Mouse (Mus musculus): ENCODE measurements around the gene Dgkh.
A peak's percentile ranks its signal among the peaks of the same experiment; 100 is the strongest.
"Not testable (repeated sequence)": the region's sequence is repeated elsewhere in the genome, so short reads cannot be mapped to it uniquely, and the experiment has no call there.

The Dgkh gene

DNA sequence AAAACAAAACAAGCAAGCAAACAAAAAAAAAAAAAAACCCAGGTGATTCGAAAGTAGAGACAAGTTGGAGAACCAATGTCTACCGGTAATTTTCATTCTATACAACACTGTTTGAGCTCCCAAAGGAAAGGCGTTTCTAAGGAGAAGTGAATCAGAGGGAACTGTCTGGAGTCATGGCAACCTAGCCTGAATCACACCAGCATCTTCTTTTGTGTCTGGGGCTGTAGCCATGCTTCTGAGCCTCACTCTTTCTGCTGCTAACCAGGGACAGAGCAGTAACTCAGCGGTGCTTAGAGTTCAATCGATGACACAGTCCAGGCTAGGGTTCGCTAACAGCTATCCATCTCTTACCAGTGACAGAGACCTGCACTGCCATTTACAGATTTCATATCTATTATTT lies 99.8 kb downstream of the Dgkh start:
- peak in 1 of 2 experiments; percentile 29 for DNase-seq (ENCODE audit: low spot score in 2 of 2)

DNA sequence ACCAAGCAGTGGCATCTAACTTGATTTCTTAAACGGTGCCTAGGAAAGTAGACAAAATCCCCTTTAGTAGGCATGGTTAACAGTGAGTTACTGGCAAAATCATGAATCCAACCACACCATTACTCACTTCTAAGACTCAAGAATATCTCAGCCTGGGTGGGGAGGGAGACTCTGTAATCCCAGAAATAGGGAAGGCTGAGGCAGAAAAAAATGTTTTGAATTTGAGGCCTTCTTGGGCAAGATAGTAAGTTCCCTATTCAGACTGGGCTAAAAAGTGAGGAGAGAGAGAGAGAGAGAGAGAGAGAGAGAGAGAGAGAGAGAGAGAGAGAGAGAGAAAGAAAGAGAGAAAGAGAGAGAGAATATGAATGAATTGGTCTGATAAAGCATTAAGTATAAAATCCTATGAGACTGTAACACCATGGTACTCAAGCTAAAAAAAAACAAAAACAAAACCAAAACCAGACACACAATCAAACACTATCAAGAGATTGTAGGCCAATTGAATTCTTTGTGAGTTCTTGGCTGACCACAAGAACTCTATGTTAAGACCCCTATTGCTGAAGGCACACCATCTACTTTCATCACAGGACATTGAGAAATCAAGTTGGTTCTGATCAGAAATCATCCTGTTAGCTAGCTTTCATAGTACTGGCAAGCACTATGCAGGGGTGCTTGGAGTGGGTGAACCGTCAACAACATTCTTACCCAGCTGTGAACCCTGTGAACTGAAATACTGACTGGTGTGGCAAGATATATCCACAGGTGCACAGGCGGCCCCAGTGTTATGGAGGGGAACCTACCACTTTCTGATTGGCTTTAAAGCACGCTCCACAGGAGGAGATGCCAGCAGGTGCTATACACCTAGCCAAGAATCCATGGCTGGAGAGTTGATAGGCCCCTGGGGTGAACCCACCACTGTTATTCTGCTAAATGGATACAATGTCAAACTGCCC lies 101.4 kb downstream of the Dgkh start:
- DNase-seq (ENCODE audit: low spot score in 2 of 2): no peak

DNA sequence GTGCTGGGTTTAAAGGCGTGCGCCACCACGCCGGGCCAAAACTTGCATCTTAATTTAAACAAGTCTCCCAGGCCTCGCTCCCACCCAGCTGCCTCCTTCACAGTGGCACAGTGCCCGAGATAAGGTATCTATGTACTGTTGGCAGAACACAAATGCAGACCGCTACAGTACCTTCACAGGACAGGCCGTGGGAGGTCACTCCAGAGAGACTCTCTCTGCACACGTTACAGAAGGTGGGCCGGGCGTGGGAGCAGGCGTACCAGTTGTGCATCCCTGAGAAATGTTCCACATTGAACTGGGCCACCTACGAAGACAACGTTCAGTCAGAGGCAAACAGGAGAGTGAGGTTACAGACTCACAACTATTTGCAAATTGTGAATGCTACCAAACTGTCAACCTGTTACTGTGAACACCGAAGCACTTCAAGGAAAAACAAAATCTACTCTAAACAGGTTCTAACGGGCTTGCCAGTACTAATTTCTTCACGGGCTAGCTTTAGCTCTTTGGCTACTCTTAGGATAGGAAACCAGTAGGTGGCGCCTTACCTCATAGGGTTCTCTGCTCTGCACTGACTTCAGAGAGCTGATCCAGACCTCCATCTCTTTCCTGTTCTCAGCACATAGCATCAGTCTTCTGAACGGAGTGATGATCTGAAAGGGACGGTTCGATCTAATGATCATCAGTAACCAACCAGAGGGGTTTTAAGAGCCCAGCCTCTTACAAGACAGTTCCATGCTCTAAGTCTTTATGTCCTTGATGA lies 104.9 kb downstream of the Dgkh start:
- peak; percentile 68 to 70 for DNase-seq (ENCODE audit: low spot score in 2 of 2)

DNA sequence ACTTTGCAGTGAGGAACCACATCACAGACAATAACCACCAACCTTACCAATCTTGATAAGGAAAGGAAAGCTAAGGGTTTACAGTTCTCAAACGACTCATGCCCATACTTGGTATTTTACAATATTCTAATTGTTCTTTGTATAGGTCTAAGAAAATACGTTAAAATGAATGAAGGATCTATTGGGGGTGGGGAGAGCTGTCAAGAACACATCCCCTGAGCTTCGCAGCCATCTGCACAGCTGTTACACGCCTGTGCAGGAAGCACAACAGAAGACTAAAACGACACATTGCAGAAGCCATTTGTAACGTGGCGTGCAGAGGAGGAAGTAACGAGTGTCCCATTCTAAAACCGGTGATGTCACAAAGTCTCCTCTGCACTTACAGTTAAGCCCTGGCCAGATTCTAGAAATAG lies 113.7 kb downstream of the Dgkh start:
- no peak for DNase-seq (ENCODE audit: low spot score in 2 of 2)

DNA sequence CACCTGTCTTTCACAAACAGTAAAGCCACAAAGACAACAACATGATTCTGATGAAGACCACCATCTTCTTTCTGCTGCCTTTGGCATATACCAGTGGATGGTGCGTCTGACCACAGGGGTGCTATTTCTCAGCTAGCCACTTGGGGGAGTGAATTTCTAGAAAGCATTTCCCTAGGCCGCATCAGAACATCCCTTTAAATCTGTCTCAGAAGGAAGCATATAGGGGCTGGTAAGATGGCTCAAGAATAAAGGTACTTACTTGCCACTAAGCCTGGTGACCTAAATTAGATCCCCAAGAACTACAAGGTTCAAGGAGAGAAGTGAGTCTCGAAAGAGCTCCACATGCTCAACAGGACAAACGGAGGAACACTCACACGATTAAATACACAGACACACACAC lies 119.0 kb downstream of the Dgkh start:
- peak; percentile 44 to 49 for DNase-seq (ENCODE audit: low spot score in 2 of 2)

DNA sequence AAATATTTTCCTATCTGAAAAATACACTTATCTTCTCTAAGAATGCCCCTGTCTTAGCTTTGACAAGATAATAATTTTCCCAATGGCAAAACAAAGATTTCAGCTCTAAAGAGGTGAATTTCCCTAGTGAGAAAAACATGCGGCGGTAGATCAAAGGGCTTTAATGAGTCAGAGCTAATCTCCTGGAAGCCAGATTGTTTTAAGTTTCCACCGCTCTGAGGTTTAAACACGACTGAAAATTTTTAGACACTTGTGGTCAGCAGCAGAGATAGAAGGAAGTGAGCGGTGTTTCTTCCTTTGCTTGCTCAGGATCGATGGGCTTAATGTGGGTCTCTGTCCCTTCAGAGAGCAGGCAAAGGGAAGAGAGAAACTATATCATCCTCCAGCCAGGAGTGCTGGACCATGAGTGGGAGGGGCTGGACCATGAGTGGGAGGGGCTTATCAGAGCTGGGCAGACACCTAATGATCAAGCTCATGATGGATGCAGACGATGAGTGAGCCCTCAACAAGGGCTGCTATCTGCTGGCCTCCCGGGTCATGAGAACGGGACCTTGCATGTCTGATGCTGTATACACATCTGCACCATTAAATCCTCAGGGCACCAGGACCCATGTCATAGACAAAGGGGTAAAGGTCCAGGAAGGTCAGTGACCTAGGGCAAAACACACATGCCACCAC lies 120.3 kb downstream of the Dgkh start:
- DNase-seq (ENCODE audit: low spot score in 2 of 2): no peak

DNA sequence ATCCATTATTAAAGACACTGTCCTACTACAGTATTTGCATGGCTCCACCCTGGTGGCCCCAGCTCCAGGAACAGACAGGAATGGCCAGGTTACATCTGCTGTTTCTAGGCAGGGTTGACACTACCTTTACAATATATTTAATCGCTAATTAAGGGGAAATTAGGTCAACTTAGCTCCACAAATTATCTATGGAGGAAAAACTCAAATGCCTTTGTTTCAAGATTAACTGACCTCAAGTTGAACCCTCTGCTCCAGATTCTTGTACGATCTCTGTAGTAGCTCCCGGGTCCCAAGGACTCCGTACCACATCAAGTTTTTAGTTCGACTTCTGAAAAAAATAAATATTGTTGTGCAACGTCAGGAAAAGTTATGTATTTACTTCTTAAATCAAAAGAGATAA lies 137.7 kb downstream of the Dgkh start:
- no peak for DNase-seq (ENCODE audit: low spot score in 2 of 2)

DNA sequence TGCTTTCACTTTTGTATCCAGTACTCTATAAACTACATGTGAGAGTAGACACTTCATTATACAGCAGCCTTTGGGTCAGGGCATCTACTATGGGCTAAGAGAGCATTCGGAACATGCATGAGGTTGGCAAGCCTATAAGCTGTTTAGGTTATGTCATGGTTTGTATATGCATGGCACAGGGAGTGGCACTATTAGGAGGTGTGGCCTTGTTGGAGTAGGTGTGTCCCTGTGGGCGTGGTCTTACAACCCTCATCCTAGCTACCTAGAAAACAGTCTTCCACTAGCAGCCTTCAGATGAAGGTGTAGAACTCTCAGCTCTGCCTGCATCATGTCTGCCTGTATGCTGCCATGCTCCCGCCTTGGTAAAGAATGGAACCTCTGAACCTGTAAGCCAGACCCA lies 139.6 kb downstream of the Dgkh start:
- DNase-seq (ENCODE audit: low spot score in 2 of 2): no peak

DNA sequence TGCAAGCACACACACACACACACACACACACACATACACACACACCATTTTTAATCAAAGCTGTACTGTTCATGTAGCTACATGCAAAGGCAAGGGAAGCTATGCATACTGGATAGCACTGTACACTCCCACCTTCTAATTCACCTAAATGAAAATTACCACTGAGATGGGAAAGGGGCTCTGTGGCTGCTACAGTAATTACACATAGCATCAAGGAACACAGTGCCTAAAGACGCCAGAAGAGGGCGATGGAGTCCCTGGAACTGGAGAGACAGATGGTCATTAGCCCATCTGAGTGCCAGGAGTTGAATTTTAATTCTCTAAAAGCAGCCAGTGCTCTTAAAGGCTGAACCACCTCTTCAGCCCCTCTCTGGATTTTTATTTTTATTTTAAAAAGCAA lies 142.2 kb downstream of the Dgkh start:
- DNase-seq (ENCODE audit: low spot score in 2 of 2): peak; percentile 63 to 71

DNA sequence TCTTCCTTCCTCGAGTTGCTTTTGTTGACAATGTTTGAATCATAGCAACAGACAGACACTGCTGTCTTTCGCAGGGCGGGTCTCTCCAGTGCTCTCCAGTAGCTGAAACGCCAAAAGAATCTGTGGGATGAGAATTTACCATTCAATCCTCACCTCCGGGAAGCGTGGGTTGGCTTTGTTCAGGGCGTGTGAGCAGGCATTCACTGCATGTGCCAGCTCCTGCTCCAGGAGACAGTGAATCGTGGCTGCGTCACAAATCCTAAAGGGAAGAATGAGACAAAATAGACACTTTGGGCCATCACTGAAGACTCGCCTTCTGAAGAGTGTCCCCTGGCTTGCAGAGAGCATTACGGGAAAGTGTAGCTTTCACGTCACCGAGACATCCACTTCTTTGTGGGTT lies 148.4 kb downstream of the Dgkh start:
- DNase-seq (ENCODE audit: low spot score in 2 of 2): peak; percentile 76

DNA sequence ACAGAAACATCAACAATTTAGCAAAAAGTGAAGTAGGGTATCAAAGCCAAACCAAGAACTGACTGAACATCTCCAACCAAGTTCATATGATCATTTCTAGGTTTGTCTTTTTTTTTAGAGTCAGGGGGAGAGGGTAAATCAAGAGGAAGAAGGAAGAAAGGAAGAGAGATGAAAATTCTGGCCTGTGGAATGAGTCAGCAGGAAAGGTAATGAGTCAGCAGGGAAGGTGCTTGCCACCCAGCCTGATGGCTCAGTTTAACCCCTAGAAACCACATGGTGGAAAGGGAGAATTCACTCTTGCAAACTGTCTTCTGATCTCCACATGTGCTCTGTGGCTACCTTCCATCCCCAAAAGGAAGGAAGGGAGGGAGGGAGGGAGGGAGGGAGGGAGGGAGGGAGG lies 149.4 kb downstream of the Dgkh start:
- DNase-seq (ENCODE audit: low spot score in 2 of 2): no peak

DNA sequence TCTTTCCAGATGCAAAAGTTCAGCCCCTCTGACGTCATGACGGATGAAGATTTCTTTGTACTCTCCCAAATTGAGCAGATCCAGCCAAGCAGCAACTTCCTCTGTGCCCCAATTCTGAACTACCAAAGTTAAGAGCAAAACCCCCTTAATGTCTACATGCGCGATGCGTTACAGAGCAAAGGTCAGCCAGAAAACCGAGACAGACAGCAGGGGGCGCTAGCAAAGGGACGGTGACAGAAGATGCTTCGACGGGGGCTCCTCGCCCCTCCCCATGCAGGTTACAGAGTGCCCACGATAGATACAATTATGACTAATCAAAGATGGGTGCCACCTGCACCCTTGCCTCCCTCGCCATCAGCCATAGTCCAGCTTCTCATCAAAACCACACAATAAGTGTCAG lies 156.7 kb downstream of the Dgkh start:
- no peak for DNase-seq (ENCODE audit: low spot score in 2 of 2)

DNA sequence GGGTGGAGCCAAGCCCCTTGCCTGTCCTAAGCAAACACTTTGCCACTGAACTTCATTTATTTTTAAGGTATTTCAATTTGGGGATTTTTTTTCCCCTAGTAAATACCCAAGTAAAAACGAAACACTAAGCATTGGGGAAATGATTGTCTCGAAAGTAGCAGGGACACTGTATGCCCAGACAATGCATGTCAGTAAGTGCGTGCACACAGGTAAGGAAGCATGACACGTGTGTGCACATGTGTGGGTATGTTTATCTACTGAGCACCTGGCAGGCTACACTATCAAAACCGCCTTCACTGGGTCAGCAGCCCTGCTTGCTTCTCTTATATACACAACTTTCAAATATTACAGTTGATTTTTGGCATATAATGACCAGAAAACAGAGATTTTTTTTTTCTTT lies 164.2 kb downstream of the Dgkh start:
- DNase-seq (ENCODE audit: low spot score in 2 of 2): no peak

DNA sequence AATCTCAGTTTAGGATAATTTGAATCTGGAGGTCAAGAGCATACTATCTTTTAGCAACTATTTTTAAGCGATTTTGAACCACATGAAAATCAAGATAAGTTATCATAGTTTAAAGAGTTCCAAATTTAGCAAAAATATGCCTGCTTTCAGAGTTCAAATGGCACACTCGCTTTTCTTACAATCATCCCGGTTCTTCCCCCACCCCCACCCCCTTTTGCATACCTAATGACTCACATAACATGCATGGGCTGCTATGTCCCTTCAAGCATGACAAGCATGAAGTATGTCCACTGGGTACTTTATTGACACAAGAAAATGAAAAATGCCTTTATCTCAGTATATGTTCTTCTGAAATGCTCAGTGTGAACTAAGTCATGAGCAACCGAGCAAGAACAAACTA lies 166.1 kb downstream of the Dgkh start:
- no peak for DNase-seq (ENCODE audit: low spot score in 2 of 2)

DNA sequence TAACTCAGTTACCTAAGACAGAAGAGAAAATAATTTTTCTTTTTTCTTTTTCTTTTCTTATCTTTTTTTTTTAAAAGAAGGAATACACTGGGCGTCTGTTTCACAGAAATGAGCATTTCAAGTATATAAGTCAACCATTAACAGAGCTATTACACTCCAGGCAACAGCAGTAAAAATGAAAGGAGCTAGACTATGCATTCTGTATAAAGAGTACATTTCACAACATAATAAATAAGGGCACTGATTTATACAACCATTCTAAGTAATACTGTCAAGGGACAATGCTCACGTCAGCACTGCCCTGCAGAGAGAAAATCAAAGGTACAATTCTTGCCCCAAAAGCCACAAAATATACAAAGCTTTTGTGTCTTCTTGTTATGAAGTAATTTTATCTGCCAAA lies 168.3 kb downstream of the Dgkh start:
- DNase-seq (ENCODE audit: low spot score in 2 of 2): no peak

DNA sequence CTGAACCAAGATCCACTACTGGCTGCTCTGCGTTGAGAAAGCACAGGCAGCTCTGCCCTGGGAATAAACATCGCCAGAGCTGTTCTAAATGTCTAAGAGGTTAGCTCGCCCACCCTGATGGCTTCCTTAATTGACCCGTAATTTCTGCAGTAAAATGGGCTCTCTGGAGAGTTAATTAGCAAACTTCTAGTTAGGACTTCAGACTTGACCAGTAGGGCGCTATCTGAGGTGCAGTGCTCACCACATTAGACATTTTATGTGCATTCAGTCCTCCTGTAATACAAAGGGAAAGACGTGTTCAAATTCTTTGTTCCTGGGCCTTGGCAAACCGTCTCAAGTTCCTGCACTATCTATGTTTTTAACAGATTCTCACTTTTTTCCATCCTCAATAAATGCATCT lies 169.4 kb downstream of the Dgkh start:
- no peak for DNase-seq (ENCODE audit: low spot score in 2 of 2)

DNA sequence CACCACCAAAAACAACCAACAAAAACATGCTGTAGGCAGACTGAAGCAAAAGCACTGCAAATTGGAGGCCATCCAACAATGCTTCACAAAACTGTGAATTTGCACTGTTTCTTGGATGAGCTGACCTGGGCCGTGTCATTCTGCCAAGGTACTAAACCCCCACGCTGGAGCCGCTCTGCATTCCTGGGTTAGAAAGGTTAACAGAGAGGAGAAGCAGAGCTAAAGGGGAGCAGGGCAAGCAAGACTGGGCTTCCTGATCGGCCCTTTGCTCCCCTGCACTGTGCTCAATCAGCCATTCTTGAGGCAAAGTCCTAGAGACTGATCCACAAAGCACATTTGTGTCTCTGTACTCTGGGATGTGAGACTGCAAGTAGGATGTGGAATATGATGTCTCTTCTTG lies 170.5 kb downstream of the Dgkh start:
- no peak for DNase-seq (ENCODE audit: low spot score in 2 of 2)

DNA sequence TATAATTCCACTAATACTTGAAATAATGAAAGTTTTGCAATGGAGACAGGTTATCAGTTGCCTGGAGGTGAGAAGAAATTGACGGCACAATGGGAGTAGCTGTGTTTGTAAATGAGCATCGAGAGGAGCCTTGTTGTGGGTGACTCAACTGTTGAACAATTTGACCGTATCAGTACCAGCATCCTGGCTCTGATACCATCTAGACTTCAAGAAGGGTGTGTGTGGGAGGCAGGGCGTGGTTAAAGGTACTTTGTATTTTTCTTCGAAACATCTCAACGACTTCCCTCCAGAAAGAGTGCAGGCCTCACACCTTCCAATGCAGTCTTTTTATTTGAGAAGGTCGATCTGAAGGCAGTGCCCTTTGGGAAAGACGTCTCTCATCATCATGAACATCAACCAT lies 173.5 kb downstream of the Dgkh start:
- DNase-seq (ENCODE audit: low spot score in 2 of 2): no peak

DNA sequence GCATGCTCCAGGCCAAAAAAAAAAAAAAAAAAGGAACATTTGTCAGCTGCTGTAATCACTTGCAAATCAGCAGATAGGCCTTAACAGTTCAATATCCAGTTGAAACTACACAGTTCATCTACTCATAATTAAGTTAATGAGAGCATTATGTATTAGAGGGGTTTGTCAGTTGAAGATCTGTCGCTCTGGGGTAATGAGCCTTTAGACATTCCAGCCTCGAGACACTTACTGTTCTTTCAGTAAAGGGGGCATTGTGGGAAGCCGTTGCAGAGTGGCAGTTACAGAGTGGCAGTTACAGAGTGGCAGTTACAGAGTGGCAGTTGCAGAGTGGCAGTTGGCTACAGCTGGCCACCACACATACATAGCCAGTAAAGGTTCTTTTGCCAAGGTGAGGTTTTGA lies 177.7 kb downstream of the Dgkh start:
- not testable (repeated sequence) for DNase-seq (ENCODE audit: low spot score in 2 of 2)

DNA sequence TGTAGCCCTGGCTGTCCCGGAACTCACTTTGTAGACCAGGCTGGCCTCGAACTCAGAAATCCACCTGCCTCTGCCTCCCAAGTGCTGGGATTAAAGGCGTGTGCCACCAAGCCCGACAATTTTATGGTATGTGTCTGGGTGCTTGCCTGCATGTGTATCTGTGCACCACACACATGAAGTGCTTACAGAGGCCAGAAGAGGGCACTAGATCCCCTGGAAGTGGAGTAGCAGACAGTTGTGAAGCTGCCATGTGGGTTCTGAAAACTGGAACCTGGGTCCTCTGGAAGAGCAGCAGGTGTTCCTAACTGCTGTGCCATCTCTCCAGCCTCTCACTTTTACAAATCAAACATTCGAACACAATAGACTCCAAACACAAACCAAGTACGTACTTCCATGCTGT lies 178.9 kb downstream of the Dgkh start:
- no peak for DNase-seq (ENCODE audit: low spot score in 2 of 2)

DNA sequence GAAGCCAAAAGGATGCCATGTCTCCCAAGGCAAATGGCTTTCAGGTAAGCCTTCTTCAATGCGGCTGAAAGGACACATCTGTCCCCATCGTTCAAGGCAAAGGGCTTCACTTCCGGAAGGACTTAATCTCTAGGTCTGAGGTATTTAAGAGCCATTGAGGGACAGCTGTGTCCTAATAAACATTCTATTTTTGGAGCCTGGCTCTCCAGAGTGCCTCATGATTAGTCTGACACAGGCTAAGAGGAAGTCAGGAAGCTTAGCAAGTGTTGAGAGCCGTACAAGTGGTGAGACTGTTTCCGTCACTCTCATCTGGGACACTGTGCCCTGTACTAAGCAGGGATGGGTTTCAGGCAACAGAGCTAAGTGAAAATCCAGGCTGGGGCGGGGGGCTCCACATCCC lies 183.8 kb downstream of the Dgkh start:
- no peak for DNase-seq (ENCODE audit: low spot score in 2 of 2)

DNA sequence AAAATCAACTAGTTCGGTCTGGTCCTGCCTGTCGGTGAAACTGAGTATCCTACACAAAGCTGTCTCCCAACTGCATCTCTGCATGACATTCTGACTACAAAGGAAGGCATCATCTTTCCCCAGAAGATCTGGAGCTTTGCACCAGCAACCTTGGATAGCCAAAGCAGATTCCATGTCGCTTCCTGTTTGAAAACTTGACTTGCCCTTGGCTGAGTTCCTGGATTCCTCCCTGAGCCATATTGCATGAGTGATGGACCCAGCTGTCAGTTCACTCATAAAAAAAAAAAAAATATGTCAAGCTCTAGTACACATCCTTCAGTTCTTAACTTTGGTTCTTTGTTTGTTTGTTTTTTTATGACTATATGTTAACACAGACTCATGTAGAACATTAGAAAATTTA lies 191.3 kb downstream of the Dgkh start:
- DNase-seq (ENCODE audit: low spot score in 2 of 2): no peak

DNA sequence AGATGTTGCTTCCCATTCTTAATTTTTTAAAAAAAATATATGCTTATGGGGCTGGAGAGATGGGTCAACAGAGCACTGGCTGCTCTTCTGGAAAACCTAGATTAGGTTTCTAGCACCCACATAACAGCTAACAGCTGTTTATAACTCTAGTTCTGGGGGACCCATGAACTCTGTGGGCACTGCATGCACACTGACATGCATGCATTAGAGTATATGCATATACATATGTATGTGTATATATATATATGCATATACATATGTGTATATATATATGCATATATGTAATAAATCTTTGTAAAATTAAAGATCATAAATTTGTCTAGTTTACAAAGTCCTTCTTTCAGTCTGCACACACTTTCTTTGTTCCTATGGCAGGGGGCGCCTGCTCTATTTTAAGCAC lies 192.8 kb downstream of the Dgkh start:
- no peak for DNase-seq (ENCODE audit: low spot score in 2 of 2)
